ENCODE assay signal across 11 mouse cellular contexts in the genomic region with DNA sequence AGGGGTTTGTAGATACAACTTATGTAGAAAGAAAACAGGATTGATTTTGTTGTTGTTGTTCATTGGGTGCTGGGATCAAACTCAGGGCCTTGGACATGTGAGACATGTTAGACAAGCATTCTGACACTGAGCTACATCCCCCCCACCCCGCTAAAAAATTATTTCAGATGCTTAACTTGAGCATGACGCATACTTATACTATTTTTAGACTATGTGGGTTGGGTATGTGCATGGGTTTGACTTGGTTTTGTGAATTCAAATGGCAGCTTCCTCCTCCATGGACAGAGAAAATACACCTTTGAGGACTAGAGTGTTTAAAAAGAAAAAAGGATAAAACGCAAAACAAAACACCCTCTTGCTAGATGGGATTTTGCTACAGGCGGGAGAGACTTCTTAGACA.
"Had no signal": no experiment of that assay in that cellular context is flagged by ENCODE, and none has a peak within 500 bp of the region (broad histone marks: within the 10 kb centered on the region; RNA-seq: fewer than 3 reads in every experiment).

No protein-coding gene starts in this region.

- H3K36me3 ChIP-seq: limb, embryonic 13.5 days; midbrain, embryonic 12.5 days; neural tube, embryonic 15.5 days had no signal

- H3K27me3 ChIP-seq: limb, embryonic 13.5 days; midbrain, embryonic 12.5 days; neural tube, embryonic 15.5 days had no signal

- ATAC-seq: midbrain, embryonic 16.5 days had no signal

- H3K4me2 ChIP-seq: limb, embryonic 13.5 days; midbrain, embryonic 12.5 days; neural tube, embryonic 15.5 days had no signal

- H3K9ac ChIP-seq: limb, embryonic 13.5 days; liver, embryonic 14.5 days; midbrain, embryonic 12.5 days; neural tube, embryonic 15.5 days had no signal

- H3K4me3 ChIP-seq: layer of hippocampus, adult 2 months; limb, embryonic 13.5 days; midbrain, embryonic 12.5 days; neural tube, embryonic 15.5 days had no signal

- H3K9me3 ChIP-seq: limb, embryonic 13.5 days; midbrain, embryonic 12.5 days; neural tube, embryonic 15.5 days had no signal

- DNase-seq: kidney, postnatal 4 days; lung, adult 18-20 months; right cerebral cortex, adult 18-20 months; right cerebral cortex, postnatal 25 days; thymus, postnatal 4 days had no signal

- H3K4me1 ChIP-seq: midbrain, embryonic 12.5 days; neural tube, embryonic 15.5 days had no signal

- H3K27ac ChIP-seq: layer of hippocampus, adult 2 months; limb, embryonic 13.5 days; liver, embryonic 14.5 days; midbrain, embryonic 12.5 days; neural tube, embryonic 15.5 days had no signal
